Mouse (Mus musculus) large intestine, adult 2 months (tissue): ENCODE results near the gene Myo16. TPM values are rescaled to one million over a fixed set of nuclear protein-coding genes. Genes with fewer than 3 reads are reported as not detected.

Experiments
- DNase-seq: peaks from one replicate; pipeline ENCODE4 v3.0.0-alpha.2; 2012; ENCODE audit warnings: low read depth, low spot score
- WGBS: fragments of 180-500 bp; shearing (Covaris S2); methylation state at CpG from one replicate; pipeline ENCODE4 v1.1.7; 2018; 5-methylcytosine and 5-hydroxymethylcytosine counted together
- polyA plus RNA-seq: library from polyadenylated mRNA; depleted of rRNA; stranded (reverse); fragments of >200 nt; gene quantifications from 2 replicates; pipeline ENCODE4 v1.2.3, GENCODE M21; 2012

The Myo16 gene
- polyA plus RNA-seq, 1 experiment: 0.06 TPM

- 69% methylated on average over 3 of the region's 3 CpGs for WGBS
- DNase-seq: no peak
These were observed 358.4 kb downstream of the Myo16 start for GRCm38 (mm10) chr8:10512105-10512504.

GRCm38 (mm10) chr8:10517381-10517780 is 363.7 kb downstream of the Myo16 start:
- DNase-seq: no peak
- WGBS: 80% methylated on average over 8 of the region's 8 CpGs

GRCm38 (mm10) chr8:10519276-10519675 is 365.6 kb downstream of the Myo16 start:
- DNase-seq: no peak
- WGBS: 59% methylated on average over 7 of the region's 7 CpGs

- WGBS: 78% methylated on average over 4 of the region's 4 CpGs
- no peak for DNase-seq
These were observed 367.8 kb downstream of the Myo16 start for GRCm38 (mm10) chr8:10521463-10521862.

- WGBS: 73% methylated on average over 4 of the region's 4 CpGs
- DNase-seq: no peak
These were observed 372.0 kb downstream of the Myo16 start for GRCm38 (mm10) chr8:10525686-10526085.

- no peak for DNase-seq
- 72% methylated on average over 5 of the region's 5 CpGs for WGBS
These were observed 372.9 kb downstream of the Myo16 start for GRCm38 (mm10) chr8:10526616-10527015.

GRCm38 (mm10) chr8:10534619-10535286 is 381.0 kb downstream of the Myo16 start:
- 72% methylated on average over 16 of the region's 16 CpGs for WGBS
- no peak for DNase-seq

- DNase-seq: no peak
- 47% methylated on average over 6 of the region's 6 CpGs for WGBS
These were observed 384.6 kb downstream of the Myo16 start for GRCm38 (mm10) chr8:10538319-10538718.

GRCm38 (mm10) chr8:10539665-10540064 is 386.0 kb downstream of the Myo16 start:
- DNase-seq: no peak
- 69% methylated on average over 4 of the region's 4 CpGs for WGBS

GRCm38 (mm10) chr8:10545890-10546289 is 392.2 kb downstream of the Myo16 start:
- 82% methylated on average over 3 of the region's 3 CpGs for WGBS
- no peak for DNase-seq

GRCm38 (mm10) chr8:10546519-10546918 is 392.8 kb downstream of the Myo16 start:
- no peak for DNase-seq
- WGBS: 85% methylated on average over 8 of the region's 8 CpGs

GRCm38 (mm10) chr8:10548003-10548584 is 394.4 kb downstream of the Myo16 start:
- 65% methylated on average over 9 of the region's 9 CpGs for WGBS

GRCm38 (mm10) chr8:10549434-10549833 is 395.7 kb downstream of the Myo16 start:
- WGBS: 91% methylated on average over 3 of the region's 3 CpGs
- DNase-seq: no peak

More at GRCm38 (mm10) chr8:10548003-10548584, 394.4 kb downstream of the Myo16 start:
- DNase-seq: no peak

- no peak for DNase-seq
- 75% methylated on average over 7 of the region's 7 CpGs for WGBS
These were observed 404.2 kb downstream of the Myo16 start for GRCm38 (mm10) chr8:10557961-10558360.

- WGBS: 83% methylated on average over 6 of the region's 6 CpGs
- no peak for DNase-seq
These were observed 405.8 kb downstream of the Myo16 start for GRCm38 (mm10) chr8:10559479-10559878.

- 76% methylated on average over 5 of the region's 5 CpGs for WGBS
- DNase-seq: no peak
These were observed 407.9 kb downstream of the Myo16 start for GRCm38 (mm10) chr8:10561616-10562015.

- DNase-seq: no peak
- 78% methylated on average over 13 of the region's 13 CpGs for WGBS
These were observed 408.3 kb downstream of the Myo16 start for GRCm38 (mm10) chr8:10562046-10562445.

- WGBS: 86% methylated on average over 9 of the region's 9 CpGs
- no peak for DNase-seq
These were observed 408.9 kb downstream of the Myo16 start for GRCm38 (mm10) chr8:10562636-10563035.

GRCm38 (mm10) chr8:10565231-10566029 is 411.7 kb downstream of the Myo16 start:
- WGBS: 68% methylated on average over 11 of the region's 11 CpGs
- no peak for DNase-seq

- 76% methylated on average over 4 of the region's 4 CpGs for WGBS
- no peak for DNase-seq
These were observed 414.7 kb downstream of the Myo16 start for GRCm38 (mm10) chr8:10568448-10568847.

- peak; percentile 52 for DNase-seq
- WGBS: 14% methylated on average over 6 of the region's 6 CpGs
These were observed 420.4 kb downstream of the Myo16 start for GRCm38 (mm10) chr8:10574096-10574495.
